Mouse (Mus musculus) intestine, postnatal 0 days (tissue): Measurements from ENCODE around the gene Uvrag. TPM values are rescaled to one million over a fixed set of nuclear protein-coding genes. Genes with fewer than 3 reads are reported as not detected.

Experiments used
- ATAC-seq: fragments of 200-750 bp; cut with Nextera tagmentation; 2 replicates; pipeline ENCODE4 v1.8.0; 2017; ENCODE audit warnings: mild to moderate bottlenecking, moderate TSS enrichment, moderate library complexity
- H3K27ac ChIP-seq: fragments of 300-500 bp; sonication (generic); 2 replicates; pipeline ENCODE4 v1.5.1; 2014; ENCODE audit warnings: mild to moderate bottlenecking, low read depth, low read length, moderate library complexity
- H3K27me3 ChIP-seq: fragments of 300-500 bp; sonication (generic); replicated peaks from 2 replicates; pipeline ENCODE4 v1.6.1; 2014; ENCODE audit warnings: low read length, mixed read lengths; ENCODE audit not compliant: control insufficient read depth, insufficient read depth
- H3K36me3 ChIP-seq: fragments of 300-500 bp; sonication (generic); 2 replicates; pipeline ENCODE4 v1.6.1; 2014; ENCODE audit warnings: mild to moderate bottlenecking, moderate library complexity; ENCODE audit not compliant: control insufficient read depth, insufficient read depth
- H3K4me1 ChIP-seq: fragments of 300-500 bp; sonication (generic); replicated peaks from 2 replicates; pipeline ENCODE4 v1.6.1; 2014; ENCODE audit warnings: antibody characterized with exemption, low read length, mixed read lengths; ENCODE audit not compliant: control insufficient read depth, insufficient read depth
- H3K4me2 ChIP-seq: fragments of 300-500 bp; sonication (generic); replicated peaks from 2 replicates; pipeline ENCODE4 v1.6.1; 2014; ENCODE audit warnings: low read depth, mild to moderate bottlenecking, moderate library complexity
- H3K4me3 ChIP-seq: fragments of 300-500 bp; sonication (generic); 2 replicates; pipeline ENCODE4 v1.5.1; 2014; ENCODE audit warnings: low read depth, low read length
- H3K9ac ChIP-seq: fragments of 300-500 bp; sonication (generic); 2 replicates; pipeline ENCODE4 v1.6.1; 2014; ENCODE audit warnings: mild to moderate bottlenecking, low read depth, low read length
- H3K9me3 ChIP-seq: fragments of 300-500 bp; sonication (generic); 2 replicates; pipeline ENCODE4 v1.6.1; 2016; ENCODE audit warnings: mixed run types; ENCODE audit not compliant: control insufficient read depth
- CTCF ChIP-seq: sonication (generic); IDR thresholded peaks from 2 replicates; pipeline ENCODE4 v1.5.1; 2016; ENCODE audit warnings: low read depth, mild to moderate bottlenecking, control low read depth, antibody characterized with exemption, moderate library complexity
- WGBS: fragments of 180-500 bp; shearing (Covaris S2); extraction: QIAGEN DNeasy Blood & Tissue Kit; methylation state at CpG from one replicate; pipeline ENCODE4 v1.1.7; 2014; 5-methylcytosine and 5-hydroxymethylcytosine counted together
- polyA plus RNA-seq: library from polyadenylated mRNA; unstranded; fragments of >200 nt; fragmentation: Nextera tagmentation; extraction: Ambion mirVana; gene quantifications from 2 replicates; pipeline ENCODE4 v1.2.1, GENCODE M21; 2015

Uvrag gene
- polyA plus RNA-seq, 1 experiment from 2014 or later: 12.0 TPM

- no peak for ATAC-seq
- Histone ChIP-seq H3K9ac (no peak overlapping the region), H3K27ac (peak overlapping the region; percentile 81)
These were observed 39.9 kb downstream of the Uvrag start for GRCm38 (mm10) chr7:99101076-99101475.

GRCm38 (mm10) chr7:99100573-99100972 is 40.4 kb downstream of the Uvrag start:
- WGBS: 43% methylated on average over 8 of the region's 8 CpGs
- Histone ChIP-seq H3K27ac (peak overlapping the region; percentile 81; the same call in 1 of the 2 replicates), H3K36me3 (peaks cover 17% of the 10 kb centered on the region), H3K9me3 (no peaks in the 10 kb centered on the region), H3K4me2 (peak overlapping the region; percentile 41; the same call in 1 of the 2 replicates), H3K4me1 (peaks cover 6% of the 10 kb centered on the region; the same call in 1 of the 2 replicates), H3K27me3 (no peaks in the 10 kb centered on the region), H3K4me3 (no peak overlapping the region), H3K9ac (no peak overlapping the region)
- peak; percentile 76 for ATAC-seq
- TF ChIP-seq CTCF: no peak

More at GRCm38 (mm10) chr7:99101076-99101475, 39.9 kb downstream of the Uvrag start:
- Histone ChIP-seq H3K4me3 (no peak overlapping the region), H3K4me2 (peak overlapping the region; percentile 57), H3K9me3 (no peaks in the 10 kb centered on the region), H3K36me3 (peaks cover 17% of the 10 kb centered on the region), H3K4me1 (peaks cover 6% of the 10 kb centered on the region; the same call in 1 of the 2 replicates), H3K27me3 (no peaks in the 10 kb centered on the region)
- 25% methylated on average over 2 of the region's 2 CpGs for WGBS
- TF ChIP-seq CTCF: no peak

GRCm38 (mm10) chr7:99100087-99100486 is 40.9 kb downstream of the Uvrag start:
- Histone ChIP-seq H3K36me3 (peaks cover 17% of the 10 kb centered on the region), H3K27ac (peak overlapping the region; percentile 5; the same call in 1 of the 2 replicates), H3K9me3 (no peaks in the 10 kb centered on the region), H3K4me1 (peaks cover 6% of the 10 kb centered on the region; the same call in 1 of the 2 replicates), H3K4me2 (no peak overlapping the region), H3K9ac (no peak overlapping the region), H3K27me3 (no peaks in the 10 kb centered on the region), H3K4me3 (no peak overlapping the region)
- WGBS: 66% methylated on average over 9 of the region's 9 CpGs
- ATAC-seq: no peak
- no peak for TF ChIP-seq CTCF

GRCm38 (mm10) chr7:99097781-99098180 is 43.2 kb downstream of the Uvrag start:
- H3K4me2 ChIP-seq: no peak overlapping the region
- TF ChIP-seq CTCF: no peak
- H3K27ac ChIP-seq: no peak overlapping the region
- peaks cover 6% of the 10 kb centered on the region; the same call in 1 of the 2 replicates for H3K4me1 ChIP-seq
- 87% methylated on average over 7 of the region's 7 CpGs for WGBS
- H3K36me3 ChIP-seq: peaks cover 17% of the 10 kb centered on the region
- no peaks in the 10 kb centered on the region for H3K9me3 ChIP-seq
- H3K27me3 ChIP-seq: no peaks in the 10 kb centered on the region
- H3K4me3 ChIP-seq: no peak overlapping the region
- no peak for ATAC-seq
- no peak overlapping the region for H3K9ac ChIP-seq

- H3K4me3 ChIP-seq: no peak overlapping the region
- TF ChIP-seq CTCF: no peak
These were observed 43.8 kb downstream of the Uvrag start for GRCm38 (mm10) chr7:99097128-99097527.

GRCm38 (mm10) chr7:99095191-99095590 is 45.8 kb downstream of the Uvrag start:
- H3K9ac ChIP-seq: no peak overlapping the region
- no peak for ATAC-seq
- no peaks in the 10 kb centered on the region for H3K27me3 ChIP-seq
- no peak overlapping the region for H3K4me3 ChIP-seq
- H3K9me3 ChIP-seq: no peaks in the 10 kb centered on the region
- WGBS: 66% methylated on average over 3 of the region's 4 CpGs
- no peaks in the 10 kb centered on the region for H3K4me1 ChIP-seq
- peak; percentile 70 for TF ChIP-seq CTCF
- peaks cover 17% of the 10 kb centered on the region for H3K36me3 ChIP-seq
- H3K27ac ChIP-seq: no peak overlapping the region
- H3K4me2 ChIP-seq: no peak overlapping the region

More at GRCm38 (mm10) chr7:99097128-99097527, 43.8 kb downstream of the Uvrag start:
- no peak overlapping the region for H3K9ac ChIP-seq
- ATAC-seq: no peak
- H3K4me1 ChIP-seq: peaks cover 6% of the 10 kb centered on the region; the same call in 1 of the 2 replicates
- no peaks in the 10 kb centered on the region for H3K27me3 ChIP-seq
- no peak overlapping the region for H3K4me2 ChIP-seq
- no peak overlapping the region for H3K27ac ChIP-seq
- H3K36me3 ChIP-seq: peaks cover 17% of the 10 kb centered on the region
- 87% methylated on average over 2 of the region's 2 CpGs for WGBS
- H3K9me3 ChIP-seq: no peaks in the 10 kb centered on the region
